Mouse (Mus musculus) MEL (cell line): ENCODE data around the gene Znfx1. TPM values are rescaled to one million over a fixed set of nuclear protein-coding genes. Genes with fewer than 3 reads are reported as not detected.

Experiments
- DNase-seq: peaks from one replicate; pipeline ENCODE4 v3.0.0; 2011; ENCODE audit warnings: low read depth, low spot score
- H3K27ac ChIP-seq: 2 replicates; pipeline ENCODE4 v1.5.1; 2012; ENCODE audit warnings: low read depth, mild to moderate bottlenecking, control low read depth, low read length, moderate library complexity; ENCODE audit not compliant: control insufficient read depth
- H3K27me3 ChIP-seq, 2 experiments: fragments of 150-350 bp in 1 of 2; sonication (generic) in 1 of 2; 2 replicates each; pipeline ENCODE4 v1.6.1; 2012; ENCODE audit warnings: low read length in 2 of 2, mild to moderate bottlenecking in 2 of 2, improper control_type of control experiment in 1 of 2, moderate library complexity in 1 of 2; ENCODE audit not compliant: insufficient read depth in 2 of 2, control insufficient read depth in 1 of 2
- H3K36me3 ChIP-seq, 2 experiments: 2 replicates each; pipeline ENCODE4 v1.6.1; 2012 to 2014; ENCODE audit warnings: low read length in 2 of 2, improper control_type of control experiment in 1 of 2, inconsistent platforms in 1 of 2, mild to moderate bottlenecking in 1 of 2; ENCODE audit not compliant: insufficient read depth in 2 of 2, control insufficient read depth in 1 of 2
- H3K4me1 ChIP-seq, 2 experiments: fragments of 150-350 bp in 1 of 2; sonication (generic) in 1 of 2; 2 replicates each; pipeline ENCODE4 v1.6.1; 2012; ENCODE audit warnings: low read length in 2 of 2, improper control_type of control experiment in 1 of 2, mild to moderate bottlenecking in 1 of 2; ENCODE audit not compliant: insufficient read depth in 2 of 2, control insufficient read depth in 1 of 2
- H3K4me3 ChIP-seq, 2 experiments: fragments of 150-350 bp in 1 of 2; sonication (generic) in 1 of 2; 2 replicates each; pipeline ENCODE4 v1.5.1; 2012; ENCODE audit warnings: low read depth in 2 of 2, low read length in 2 of 2, mild to moderate bottlenecking in 2 of 2, moderate library complexity in 2 of 2, control low read depth in 1 of 2, improper control_type of control experiment in 1 of 2; ENCODE audit not compliant: control insufficient read depth in 1 of 2, insufficient read depth in 1 of 2
- H3K79me2 ChIP-seq: 2 replicates; pipeline ENCODE4 v1.6.1; 2012; ENCODE audit warnings: mild to moderate bottlenecking, low read length, moderate library complexity; ENCODE audit not compliant: control insufficient read depth, poor library complexity, insufficient read depth
- H3K9ac ChIP-seq: 2 replicates; pipeline ENCODE4 v1.6.1; 2012; ENCODE audit warnings: low read depth, mild to moderate bottlenecking, control low read depth, low read length, moderate library complexity; ENCODE audit not compliant: control insufficient read depth, poor library complexity, severe bottlenecking
- H3K9me3 ChIP-seq: fragments of 150-350 bp; sonication (generic); replicated peaks from 2 replicates; pipeline ENCODE4 v1.6.1; 2012; ENCODE audit warnings: mild to moderate bottlenecking, low read length, improper control_type of control experiment, moderate library complexity; ENCODE audit not compliant: insufficient read depth
- BHLHE40 ChIP-seq: IDR thresholded peaks from 2 replicates; pipeline ENCODE4 v1.6.1; 2012; ENCODE audit warnings: low read depth, mild to moderate bottlenecking, inconsistent platforms, low read length, improper control_type of control experiment, borderline replicate concordance
- E2F4 ChIP-seq: IDR thresholded peaks from 2 replicates; pipeline ENCODE4 v1.6.1; 2011; ENCODE audit warnings: low read depth, low read length, improper control_type of control experiment, borderline replicate concordance
- ELF1 ChIP-seq: IDR thresholded peaks from 2 replicates; pipeline ENCODE4 v1.6.1; 2014; ENCODE audit warnings: low read depth, mild to moderate bottlenecking, inconsistent platforms, low read length, improper control_type of control experiment, moderate library complexity
- EP300 ChIP-seq, 2 experiments: IDR thresholded peaks; 2 replicates each; pipeline ENCODE4 v1.6.1; 2011; ENCODE audit warnings: improper control_type of control experiment in 2 of 2, low read length in 2 of 2, low read depth in 1 of 2, mild to moderate bottlenecking in 1 of 2
- GABPA ChIP-seq: IDR thresholded peaks from 2 replicates; pipeline ENCODE4 v1.6.1; 2012; ENCODE audit warnings: low read depth, mild to moderate bottlenecking, inconsistent platforms, low read length, improper control_type of control experiment, moderate library complexity
- GATA1 ChIP-seq: IDR thresholded peaks from 2 replicates; pipeline ENCODE4 v1.6.1; 2011; ENCODE audit warnings: low read depth, low read length, improper control_type of control experiment
- MAFK ChIP-seq: IDR thresholded peaks from 2 replicates; pipeline ENCODE4 v1.6.1; 2011; ENCODE audit warnings: low read depth, mild to moderate bottlenecking, low read length, improper control_type of control experiment, borderline replicate concordance
- MAX ChIP-seq: IDR thresholded peaks from 2 replicates; pipeline ENCODE4 v1.6.1; 2011; ENCODE audit warnings: low read length, improper control_type of control experiment
- MAZ ChIP-seq: IDR thresholded peaks from 2 replicates; pipeline ENCODE4 v1.6.1; 2012; ENCODE audit warnings: low read depth, mild to moderate bottlenecking, inconsistent platforms, low read length, improper control_type of control experiment
- MEF2A ChIP-seq: IDR thresholded peaks from 2 replicates; pipeline ENCODE4 v1.6.1; 2014; ENCODE audit warnings: low read depth, mild to moderate bottlenecking, inconsistent platforms, low read length, improper control_type of control experiment; ENCODE audit not compliant: poor library complexity, insufficient replicate concordance, severe bottlenecking; ENCODE audit errors: extremely low read depth
- MYB ChIP-seq: IDR thresholded peaks from 2 replicates; pipeline ENCODE4 v1.6.1; 2011; ENCODE audit warnings: mild to moderate bottlenecking, low read depth, low read length, improper control_type of control experiment
- MYC ChIP-seq: IDR thresholded peaks from 2 replicates; pipeline ENCODE4 v1.6.1; 2011; ENCODE audit warnings: low read depth, mild to moderate bottlenecking, low read length, improper control_type of control experiment, moderate library complexity
- NELFE ChIP-seq: IDR thresholded peaks from 2 replicates; pipeline ENCODE4 v1.6.1; 2011; ENCODE audit warnings: low read depth, low read length, improper control_type of control experiment
- POLR2A ChIP-seq, 2 experiments: IDR thresholded peaks; 2 replicates each; pipeline ENCODE4 v1.6.1; 2011 to 2012; ENCODE audit warnings: low read length in 2 of 2, mild to moderate bottlenecking in 2 of 2, control low read depth in 1 of 2, improper control_type of control experiment in 1 of 2, low read depth in 1 of 2, moderate library complexity in 1 of 2; ENCODE audit not compliant: control insufficient read depth in 1 of 2, insufficient read depth in 1 of 2, poor library complexity in 1 of 2
- RAD21 ChIP-seq: IDR thresholded peaks from 2 replicates; pipeline ENCODE4 v1.6.1; 2011; ENCODE audit warnings: mild to moderate bottlenecking, low read depth, low read length, improper control_type of control experiment
- RCOR1 ChIP-seq: IDR thresholded peaks from 2 replicates; pipeline ENCODE4 v1.6.1; 2012; ENCODE audit warnings: low read depth, mild to moderate bottlenecking, inconsistent platforms, low read length, improper control_type of control experiment
- SIN3A ChIP-seq: IDR thresholded peaks from 2 replicates; pipeline ENCODE4 v1.6.1; 2012; ENCODE audit warnings: low read length, improper control_type of control experiment, inconsistent platforms
- SMC3 ChIP-seq: IDR thresholded peaks from 2 replicates; pipeline ENCODE4 v1.6.1; 2011; ENCODE audit warnings: low read depth, low read length, improper control_type of control experiment
- TAL1 ChIP-seq: IDR thresholded peaks from 2 replicates; pipeline ENCODE4 v1.6.1; 2012; ENCODE audit warnings: mild to moderate bottlenecking, inconsistent platforms, low read length, moderate library complexity, mixed read lengths
- TBP ChIP-seq: IDR thresholded peaks from 2 replicates; pipeline ENCODE4 v1.8.0; 2011; ENCODE audit warnings: low read depth, low read length, improper control_type of control experiment
- UBTF ChIP-seq: IDR thresholded peaks from 2 replicates; pipeline ENCODE4 v1.6.1; 2012; ENCODE audit warnings: low read depth, mild to moderate bottlenecking, inconsistent platforms, low read length, improper control_type of control experiment, moderate library complexity, borderline replicate concordance; ENCODE audit not compliant: insufficient read depth
- USF1 ChIP-seq: IDR thresholded peaks from 2 replicates; pipeline ENCODE4 v1.6.1; 2014; ENCODE audit warnings: low read depth, mild to moderate bottlenecking, inconsistent platforms, low read length, improper control_type of control experiment, moderate library complexity
- USF2 ChIP-seq, 2 experiments: IDR thresholded peaks; 2 replicates each; pipeline ENCODE4 v1.6.1; 2011 to 2012; ENCODE audit warnings: improper control_type of control experiment in 2 of 2, low read length in 2 of 2, borderline replicate concordance in 1 of 2, inconsistent platforms in 1 of 2, low read depth in 1 of 2, mild to moderate bottlenecking in 1 of 2; ENCODE audit not compliant: insufficient read depth in 1 of 2
- ZC3H11A ChIP-seq: IDR thresholded peaks from 2 replicates; pipeline ENCODE4 v1.6.1; 2012; ENCODE audit warnings: low read depth, mild to moderate bottlenecking, inconsistent platforms, low read length, improper control_type of control experiment
- ZMIZ1 ChIP-seq: IDR thresholded peaks from 2 replicates; pipeline ENCODE4 v1.6.1; 2012; ENCODE audit warnings: low read depth, mild to moderate bottlenecking, inconsistent platforms, low read length, improper control_type of control experiment, moderate library complexity
- polyA plus RNA-seq, 2 experiments: library from polyadenylated mRNA; stranded (reverse) in 1 of 2; unstranded in 1 of 2; fragments of >175 nt in 1 of 2; fragments of >200 nt in 1 of 2; gene quantifications; 2 replicates each; pipeline versions ENCODE4 v1.2.1 to v1.2.4; 2012; ENCODE audit warnings: low replicate concordance in 2 of 2, low read depth in 1 of 2; ENCODE audit not compliant: insufficient read length in 2 of 2, insufficient read depth in 1 of 2, missing spikeins in 1 of 2
- total RNA-seq: library from RNA; depleted of rRNA; stranded (reverse); fragments of 300-350 nt; gene quantifications from 2 replicates; pipeline ENCODE4 v1.2.3, GENCODE M21; 2012

Gene Znfx1
- total and polyA plus RNA-seq, 3 experiments = 15.6 to 17.1 TPM; not detected in 1

- no peak overlapping the region; a peak in 1 of 4 replicates for H3K4me3 ChIP-seq
- H3K9me3 ChIP-seq = no peaks in the 10 kb centered on the region
- TF ChIP-seq USF2 (IDR thresholded peaks at IDR 0.05; ENCODE audit: borderline replicate concordance in 1 of 2, insufficient read depth in 1 of 2, low read depth in 1 of 2, low read length in 2 of 2) (no peak), RCOR1 (no peak), E2F4 (no peak), MAZ (no peak), TAL1 (no peak), SMC3 (no peak), MAFK (no peak), TBP (no peak), BHLHE40 (no peak), MEF2A (no peak), GABPA (no peak), USF1 (no peak), MYC (no peak)
- H3K4me1 ChIP-seq = peaks cover 0 to 6% of the 10 kb centered on the region in 2 experiments; a peak in 2 of 4 replicates
- DNase-seq = peak; percentile 39
- peaks cover 48% of the 10 kb centered on the region for H3K79me2 ChIP-seq
- peaks cover 15 to 16% of the 10 kb centered on the region in 2 experiments for H3K36me3 ChIP-seq
- no peaks in the 10 kb centered on the region for H3K27me3 ChIP-seq
- peak overlapping the region; percentile 11; the same call in 1 of the 2 replicates for H3K9ac ChIP-seq
- no peak overlapping the region for H3K27ac ChIP-seq
Observed at GRCm38 (mm10) chr2:167060761-167061160, 2.1 kb downstream of the Znfx1 start.

GRCm38 (mm10) chr2:167060360-167060759, 2.5 kb downstream of the Znfx1 start:
- H3K4me3 ChIP-seq = no peak overlapping the region
- H3K4me1 ChIP-seq = peaks cover 0 to 7% of the 10 kb centered on the region in 2 experiments; a peak in 2 of 4 replicates
- peaks cover 48% of the 10 kb centered on the region for H3K79me2 ChIP-seq
- peak overlapping the region; percentile 14; the same call in 1 of the 2 replicates for H3K9ac ChIP-seq
- no peak overlapping the region for H3K27ac ChIP-seq
- TF ChIP-seq USF1 (no peak), ELF1 (no peak), MYB (no peak), MAX (no peak), ZMIZ1 (no peak), ZC3H11A (no peak), MEF2A (no peak), SIN3A (no peak), NELFE (no peak), RCOR1 (no peak), USF2 (IDR thresholded peaks at IDR 0.05; ENCODE audit: borderline replicate concordance in 1 of 2, insufficient read depth in 1 of 2, low read depth in 1 of 2, low read length in 2 of 2) (no peak), RAD21 (no peak), TBP (no peak), TAL1 (no peak), GABPA (no peak), UBTF (no peak), POLR2A (IDR thresholded peaks at IDR 0.05; ENCODE audit: control insufficient read depth in 1 of 2, insufficient read depth in 1 of 2, low read depth in 1 of 2, low read length in 2 of 2, poor library complexity in 1 of 2) (no peak), GATA1 (no peak), EP300 (IDR thresholded peaks at IDR 0.05; ENCODE audit: low read depth in 1 of 2, low read length in 2 of 2) (no peak), MAZ (no peak)
- no peak for DNase-seq
- H3K36me3 ChIP-seq = peaks cover 11 to 14% of the 10 kb centered on the region in 2 experiments
- H3K27me3 ChIP-seq = no peaks in the 10 kb centered on the region
- no peaks in the 10 kb centered on the region for H3K9me3 ChIP-seq
